Mouse (Mus musculus): ENCODE data around the gene Fem1b. TPM values are rescaled to one million over a fixed set of nuclear protein-coding genes. Genes with fewer than 3 reads are reported as not detected.
A peak's percentile ranks its signal among the peaks of the same experiment; 100 is the strongest.

Fem1b gene
- total and polyA plus RNA-seq, 2 experiments = 3.3 to 12.4 TPM

GRCm38 (mm10) chr9:62857216-62857615 is 45.5 kb upstream of the Fem1b start:
- Histone ChIP-seq H3K4me1 (ENCODE audit: control insufficient read depth, insufficient read depth, low read length) (peaks cover 2% of the 10 kb centered on the region; the same call in 1 of the 2 replicates), H3K36me3 (ENCODE audit: control insufficient read depth, insufficient read depth, low read length) (no peaks in the 10 kb centered on the region), H3K9ac (ENCODE audit: low read depth, low read length) (peak overlapping the region; percentile 18), H3K27ac (replicated peaks; ENCODE audit: insufficient read depth, low read depth, low read length) (peak overlapping the region; percentile 74), H3K27me3 (ENCODE audit: control insufficient read depth, insufficient read depth, low read length) (no peaks in the 10 kb centered on the region), H3K79me2 (ENCODE audit: control insufficient read depth, insufficient read depth, low read length) (no peaks in the 10 kb centered on the region), H3K4me3 (ENCODE audit: insufficient read depth, low read depth, low read length) (peak overlapping the region; percentile 6; the same call in 1 of the 2 replicates)
- WGBS = 68% methylated on average over 9 of the region's 9 CpGs
- DNase-seq (ENCODE audit: extremely low read depth, low read depth, low spot score) = peak; percentile 25
- TF ChIP-seq CTCF (IDR thresholded peaks at IDR 0.05; ENCODE audit: low read depth, low read length) (no peak), POLR2A (IDR thresholded peaks at IDR 0.05; ENCODE audit: extremely low read depth, insufficient read depth, low read length) (no peak)

DNA sequence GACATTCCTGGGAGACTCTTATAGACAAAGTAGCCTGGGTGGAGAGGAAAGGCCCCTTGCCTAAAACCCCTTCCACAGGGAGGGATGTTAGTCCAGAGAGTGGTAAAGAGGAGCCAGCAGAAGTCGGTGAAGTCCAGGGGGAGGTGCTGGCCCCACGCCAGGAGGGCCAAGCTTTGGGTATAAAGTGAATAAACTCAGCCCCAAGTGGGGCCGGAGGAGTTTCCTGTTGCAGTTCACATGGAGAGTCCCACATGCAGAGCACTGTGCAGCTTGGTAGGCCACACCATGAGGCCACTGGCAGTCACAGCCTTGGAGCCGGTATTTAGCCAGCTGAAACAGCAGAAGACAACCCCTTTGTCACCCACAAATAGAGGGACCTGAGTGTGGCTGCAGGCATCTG is 42.7 kb upstream of the Fem1b start:
- WGBS = 45% methylated on average over 4 of the region's 4 CpGs
- no peaks in the 10 kb centered on the region for H3K36me3 ChIP-seq (ENCODE audit: control insufficient read depth, insufficient read depth, low read length)
- no peak for DNase-seq (ENCODE audit: extremely low read depth, low read depth, low spot score)
- TF ChIP-seq POLR2A (IDR thresholded peaks at IDR 0.05; ENCODE audit: extremely low read depth, insufficient read depth, low read length) (no peak), CTCF (IDR thresholded peaks at IDR 0.05; ENCODE audit: low read depth, low read length) (no peak)
- no peaks in the 10 kb centered on the region for H3K27me3 ChIP-seq (ENCODE audit: control insufficient read depth, insufficient read depth, low read length)
- H3K4me1 ChIP-seq (ENCODE audit: control insufficient read depth, insufficient read depth, low read length) = peaks cover 2% of the 10 kb centered on the region; the same call in 1 of the 2 replicates
- H3K27ac ChIP-seq (replicated peaks; ENCODE audit: insufficient read depth, low read depth, low read length) = no peak overlapping the region
- H3K9ac ChIP-seq (ENCODE audit: low read depth, low read length) = no peak overlapping the region
- H3K79me2 ChIP-seq (ENCODE audit: control insufficient read depth, insufficient read depth, low read length) = no peaks in the 10 kb centered on the region
- H3K4me3 ChIP-seq (ENCODE audit: insufficient read depth, low read depth, low read length) = no peak overlapping the region

GRCm38 (mm10) chr9:62851571-62851970 is 39.8 kb upstream of the Fem1b start:
- Histone ChIP-seq H3K27ac (replicated peaks; ENCODE audit: insufficient read depth, low read depth, low read length) (no peak overlapping the region), H3K9ac (ENCODE audit: low read depth, low read length) (no peak overlapping the region), H3K4me1 (ENCODE audit: control insufficient read depth, insufficient read depth, low read length) (no peaks in the 10 kb centered on the region), H3K4me3 (ENCODE audit: insufficient read depth, low read depth, low read length) (no peak overlapping the region), H3K27me3 (ENCODE audit: control insufficient read depth, insufficient read depth, low read length) (no peaks in the 10 kb centered on the region), H3K36me3 (ENCODE audit: control insufficient read depth, insufficient read depth, low read length) (no peaks in the 10 kb centered on the region), H3K79me2 (ENCODE audit: control insufficient read depth, insufficient read depth, low read length) (no peaks in the 10 kb centered on the region)
- 100% methylated on average over 2 of the region's 2 CpGs for WGBS
- no peak for DNase-seq (ENCODE audit: extremely low read depth, low read depth, low spot score)
- TF ChIP-seq CTCF (IDR thresholded peaks at IDR 0.05; ENCODE audit: low read depth, low read length) (no peak), POLR2A (IDR thresholded peaks at IDR 0.05; ENCODE audit: extremely low read depth, insufficient read depth, low read length) (no peak)

- Histone ChIP-seq H3K4me3 (ENCODE audit: insufficient read depth, low read depth, low read length) (no peak overlapping the region), H3K36me3 (ENCODE audit: control insufficient read depth, insufficient read depth, low read length) (no peaks in the 10 kb centered on the region), H3K27me3 (ENCODE audit: control insufficient read depth, insufficient read depth, low read length) (no peaks in the 10 kb centered on the region), H3K4me1 (ENCODE audit: control insufficient read depth, insufficient read depth, low read length) (no peaks in the 10 kb centered on the region), H3K9ac (ENCODE audit: low read depth, low read length) (no peak overlapping the region), H3K27ac (replicated peaks; ENCODE audit: insufficient read depth, low read depth, low read length) (no peak overlapping the region), H3K79me2 (ENCODE audit: control insufficient read depth, insufficient read depth, low read length) (no peaks in the 10 kb centered on the region)
- DNase-seq (ENCODE audit: extremely low read depth, low read depth, low spot score) = no peak
- TF ChIP-seq POLR2A (IDR thresholded peaks at IDR 0.05; ENCODE audit: extremely low read depth, insufficient read depth, low read length) = no peak
- TF ChIP-seq CTCF (IDR thresholded peaks at IDR 0.05; ENCODE audit: low read depth, low read length) = no peak
- 98% methylated on average over 3 of the region's 3 CpGs for WGBS
These were observed 36.9 kb upstream of the Fem1b start for GRCm38 (mm10) chr9:62848641-62849040.

- no peaks in the 10 kb centered on the region for H3K79me2 ChIP-seq (ENCODE audit: control insufficient read depth, insufficient read depth, low read length)
- H3K27ac ChIP-seq (replicated peaks; ENCODE audit: insufficient read depth, low read depth, low read length) = no peak overlapping the region
- H3K36me3 ChIP-seq (ENCODE audit: control insufficient read depth, insufficient read depth, low read length) = no peaks in the 10 kb centered on the region
- no peaks in the 10 kb centered on the region for H3K4me1 ChIP-seq (ENCODE audit: control insufficient read depth, insufficient read depth, low read length)
- H3K4me3 ChIP-seq (ENCODE audit: insufficient read depth, low read depth, low read length) = no peak overlapping the region
- H3K9ac ChIP-seq (ENCODE audit: low read depth, low read length) = no peak overlapping the region
- TF ChIP-seq CTCF (IDR thresholded peaks at IDR 0.05; ENCODE audit: low read depth, low read length) (peak; percentile 98), POLR2A (IDR thresholded peaks at IDR 0.05; ENCODE audit: extremely low read depth, insufficient read depth, low read length) (no peak)
- 0% methylated on average over 3 of the region's 3 CpGs for WGBS
- no peaks in the 10 kb centered on the region for H3K27me3 ChIP-seq (ENCODE audit: control insufficient read depth, insufficient read depth, low read length)
- peak; percentile 45 for DNase-seq (ENCODE audit: extremely low read depth, low read depth, low spot score)
These were observed 36.0 kb upstream of the Fem1b start for GRCm38 (mm10) chr9:62847694-62848093.

- Histone ChIP-seq H3K79me2 (ENCODE audit: control insufficient read depth, insufficient read depth, low read length) (no peaks in the 10 kb centered on the region), H3K9ac (ENCODE audit: low read depth, low read length) (no peak overlapping the region), H3K27ac (replicated peaks; ENCODE audit: insufficient read depth, low read depth, low read length) (no peak overlapping the region), H3K27me3 (ENCODE audit: control insufficient read depth, insufficient read depth, low read length) (no peaks in the 10 kb centered on the region), H3K36me3 (ENCODE audit: control insufficient read depth, insufficient read depth, low read length) (no peaks in the 10 kb centered on the region), H3K4me1 (ENCODE audit: control insufficient read depth, insufficient read depth, low read length) (peaks cover under 1% of the 10 kb centered on the region), H3K4me3 (ENCODE audit: insufficient read depth, low read depth, low read length) (no peak overlapping the region)
- no peak for TF ChIP-seq CTCF (IDR thresholded peaks at IDR 0.05; ENCODE audit: low read depth, low read length)
- TF ChIP-seq POLR2A (IDR thresholded peaks at IDR 0.05; ENCODE audit: extremely low read depth, insufficient read depth, low read length) = no peak
- 69% methylated on average over 5 of the region's 5 CpGs for WGBS
- DNase-seq (ENCODE audit: extremely low read depth, low read depth, low spot score) = peak; percentile 31
These were observed 32.7 kb upstream of the Fem1b start for GRCm38 (mm10) chr9:62844461-62844860.
